Mouse (Mus musculus) forebrain, embryonic 13.5 days (tissue): ENCODE measurements at regions not wholly inside any gene's neighbourhood (a gene's known extent, or its start where the extent isn't known, plus 50 kb on each side); places are given as distances from the start of the nearest gene placed in this dataset.

Source experiments
- ATAC-seq: fragments of 200-750 bp; cut with Nextera tagmentation; 2 replicates; pipeline ENCODE4 v1.8.0; 2017
- H3K27ac ChIP-seq: fragments of 300-500 bp; sonication (generic); 2 replicates; pipeline ENCODE4 v1.5.1; 2015; ENCODE audit warnings: inconsistent platforms, mild to moderate bottlenecking, moderate library complexity
- H3K27me3 ChIP-seq: fragments of 300-500 bp; sonication (generic); 2 replicates; pipeline ENCODE4 v1.6.1; 2015; ENCODE audit warnings: mild to moderate bottlenecking, inconsistent platforms
- H3K36me3 ChIP-seq: fragments of 300-500 bp; sonication (generic); 2 replicates; pipeline ENCODE4 v1.6.1; 2015; ENCODE audit warnings: mild to moderate bottlenecking, inconsistent platforms; ENCODE audit not compliant: poor library complexity, severe bottlenecking
- H3K4me1 ChIP-seq: fragments of 300-500 bp; sonication (generic); 2 replicates; pipeline ENCODE4 v1.6.1; 2015; ENCODE audit warnings: inconsistent platforms
- H3K4me2 ChIP-seq: fragments of 300-500 bp; sonication (generic); 2 replicates; pipeline ENCODE4 v1.6.1; 2015; ENCODE audit warnings: inconsistent platforms, mild to moderate bottlenecking, moderate library complexity
- H3K4me3 ChIP-seq: fragments of 300-500 bp; sonication (generic); 2 replicates; pipeline ENCODE4 v1.5.1; 2015; ENCODE audit warnings: mild to moderate bottlenecking, inconsistent platforms
- H3K9ac ChIP-seq: fragments of 300-500 bp; sonication (generic); 2 replicates; pipeline ENCODE4 v1.6.1; 2015; ENCODE audit warnings: mild to moderate bottlenecking, inconsistent platforms
- H3K9me3 ChIP-seq: fragments of 300-500 bp; sonication (generic); replicated peaks from 2 replicates; pipeline ENCODE4 v1.6.1; 2016; ENCODE audit warnings: inconsistent platforms
- WGBS: fragments of 180-500 bp; shearing (Covaris S2); methylation state at CpG from one replicate; pipeline ENCODE4 v1.1.7; 2015; 5-methylcytosine and 5-hydroxymethylcytosine counted together

DNA sequence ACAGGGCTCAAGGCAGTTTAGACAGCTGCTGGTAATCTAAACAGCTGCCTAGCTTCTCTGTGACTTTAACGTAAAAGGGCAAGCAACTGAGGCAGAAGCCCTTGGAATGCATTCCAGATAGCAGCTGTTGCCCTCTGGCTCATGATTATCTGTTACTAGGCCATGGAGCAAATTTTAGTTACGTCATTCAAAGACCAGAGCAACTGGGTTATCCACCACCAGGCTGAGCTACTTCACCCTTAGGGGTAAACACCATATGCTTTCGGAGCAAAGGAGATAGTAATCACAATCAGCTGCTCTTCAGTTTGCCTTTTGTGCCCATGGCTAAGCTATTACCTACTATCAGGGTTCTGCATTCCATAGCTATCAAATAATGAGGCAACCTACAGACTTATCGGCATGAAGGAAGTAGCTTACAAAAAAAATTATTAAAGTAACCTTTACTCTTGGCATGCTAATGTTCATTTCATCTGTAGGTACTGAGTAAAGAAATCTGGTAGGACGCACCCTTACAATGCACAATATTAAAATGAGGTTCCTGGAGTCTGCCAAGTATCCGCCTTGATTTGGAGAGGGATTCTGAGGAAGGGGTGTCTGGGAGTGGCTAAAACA lies 212.2 kb downstream of the Car2 start:
- 84% methylated on average over 6 of the region's 6 CpGs for WGBS
- no peaks in the 10 kb centered on the region for H3K9me3 ChIP-seq
- no peaks in the 10 kb centered on the region for H3K4me1 ChIP-seq
- H3K27ac ChIP-seq: no peak overlapping the region
- H3K4me2 ChIP-seq: no peak overlapping the region
- no peaks in the 10 kb centered on the region for H3K27me3 ChIP-seq
- H3K4me3 ChIP-seq: no peak overlapping the region
- no peaks in the 10 kb centered on the region for H3K36me3 ChIP-seq
- no peak overlapping the region for H3K9ac ChIP-seq
- no peak for ATAC-seq

DNA sequence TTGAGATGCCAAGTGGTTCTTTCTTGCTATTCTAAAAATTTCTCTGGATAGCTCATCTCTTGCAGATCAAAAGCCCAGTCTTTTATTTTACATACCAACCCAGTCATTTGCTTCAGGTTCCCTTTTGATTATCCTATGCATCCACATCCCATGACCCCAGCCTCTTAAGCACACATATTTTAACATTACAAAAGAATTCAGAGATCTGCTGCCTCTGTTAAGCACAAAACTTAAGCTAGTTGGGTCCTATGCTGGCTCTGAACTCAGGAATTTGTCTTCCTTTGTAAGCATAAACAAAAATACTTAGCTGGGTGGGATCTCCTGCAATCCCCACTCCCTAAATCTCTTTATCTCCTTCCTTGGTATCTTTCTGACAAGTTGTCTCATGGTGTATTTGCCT lies 212.9 kb downstream of the Car2 start:
- Histone ChIP-seq H3K4me2 (no peak overlapping the region), H3K4me3 (no peak overlapping the region), H3K9me3 (no peaks in the 10 kb centered on the region), H3K27ac (no peak overlapping the region), H3K27me3 (no peaks in the 10 kb centered on the region), H3K36me3 (no peaks in the 10 kb centered on the region), H3K9ac (no peak overlapping the region), H3K4me1 (no peaks in the 10 kb centered on the region)
- no peak for ATAC-seq

DNA sequence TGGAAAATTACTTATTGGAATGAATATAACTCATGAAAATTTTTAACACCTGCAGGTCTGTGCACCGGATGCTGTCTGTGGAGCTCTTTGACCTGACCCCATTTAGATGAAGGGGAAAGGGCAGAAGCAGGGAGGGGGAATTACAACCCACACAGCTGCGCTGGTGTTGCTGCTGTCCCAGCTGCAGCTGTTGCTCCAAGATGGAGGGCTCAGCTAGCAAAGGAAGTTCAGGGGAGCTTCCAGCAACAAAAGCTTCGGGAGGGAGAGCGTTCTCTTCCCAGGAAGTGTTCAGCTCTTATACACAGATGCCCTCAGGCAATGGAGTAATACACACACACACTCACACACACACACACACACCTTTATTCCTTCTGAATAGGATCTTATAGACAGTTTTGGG lies 219.6 kb downstream of the Car2 start:
- Histone ChIP-seq H3K27ac (no peak overlapping the region), H3K4me1 (no peaks in the 10 kb centered on the region), H3K4me2 (no peak overlapping the region), H3K9ac (no peak overlapping the region), H3K9me3 (no peaks in the 10 kb centered on the region), H3K36me3 (no peaks in the 10 kb centered on the region), H3K27me3 (no peaks in the 10 kb centered on the region), H3K4me3 (no peak overlapping the region)
- 58% methylated on average over 4 of the region's 4 CpGs for WGBS
- no peak for ATAC-seq

DNA sequence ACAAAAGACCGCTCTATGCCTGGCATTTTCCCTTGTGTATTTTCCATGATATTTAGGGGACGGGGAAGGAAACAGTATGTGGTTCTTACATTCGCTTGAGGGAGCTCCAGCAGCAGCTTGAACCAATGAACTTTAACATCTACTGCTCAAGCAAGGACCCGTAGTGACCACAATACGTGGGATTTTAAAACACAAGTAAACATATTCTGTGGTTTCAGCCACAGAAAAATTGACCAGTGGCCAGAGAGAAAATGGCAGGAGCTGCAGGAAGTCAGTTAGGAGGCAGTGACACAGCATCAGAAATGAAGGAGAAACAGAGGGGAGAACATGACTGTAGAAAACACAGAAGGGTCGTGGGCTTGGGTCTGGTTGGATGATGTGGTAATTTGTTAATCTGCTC lies 220.2 kb downstream of the Car2 start:
- no peaks in the 10 kb centered on the region for H3K27me3 ChIP-seq
- H3K4me1 ChIP-seq: no peaks in the 10 kb centered on the region
- H3K4me2 ChIP-seq: no peak overlapping the region
- ATAC-seq: no peak
- no peak overlapping the region for H3K4me3 ChIP-seq
- H3K9me3 ChIP-seq: no peaks in the 10 kb centered on the region
- no peaks in the 10 kb centered on the region for H3K36me3 ChIP-seq
- H3K9ac ChIP-seq: no peak overlapping the region
- WGBS: 91% methylated on average over 6 of the region's 6 CpGs
- H3K27ac ChIP-seq: no peak overlapping the region

DNA sequence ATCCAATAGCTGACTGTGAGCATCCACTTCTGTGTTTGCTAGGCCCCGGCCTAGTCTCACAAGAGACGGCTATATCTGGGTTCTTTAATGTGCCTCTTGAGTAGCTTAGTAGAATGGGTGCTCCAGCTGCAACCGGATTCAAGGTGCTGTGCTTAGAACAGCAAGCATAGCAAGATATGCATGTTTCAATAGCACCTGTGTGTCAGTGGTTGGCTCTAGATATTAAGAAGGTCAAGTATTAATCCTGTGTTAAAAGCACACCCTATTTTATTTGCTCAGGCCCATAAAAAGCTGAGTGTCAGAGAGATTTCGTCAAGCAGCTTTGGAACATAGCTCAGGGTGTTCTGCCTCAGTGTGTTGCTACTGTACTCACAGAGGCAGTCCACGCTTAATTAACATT lies 221.2 kb downstream of the Car2 start:
- 90% methylated on average over 5 of the region's 5 CpGs for WGBS
- Histone ChIP-seq H3K27ac (no peak overlapping the region), H3K4me2 (no peak overlapping the region), H3K36me3 (no peaks in the 10 kb centered on the region), H3K9me3 (no peaks in the 10 kb centered on the region), H3K4me1 (no peaks in the 10 kb centered on the region), H3K4me3 (no peak overlapping the region), H3K27me3 (no peaks in the 10 kb centered on the region), H3K9ac (no peak overlapping the region)
- no peak for ATAC-seq

DNA sequence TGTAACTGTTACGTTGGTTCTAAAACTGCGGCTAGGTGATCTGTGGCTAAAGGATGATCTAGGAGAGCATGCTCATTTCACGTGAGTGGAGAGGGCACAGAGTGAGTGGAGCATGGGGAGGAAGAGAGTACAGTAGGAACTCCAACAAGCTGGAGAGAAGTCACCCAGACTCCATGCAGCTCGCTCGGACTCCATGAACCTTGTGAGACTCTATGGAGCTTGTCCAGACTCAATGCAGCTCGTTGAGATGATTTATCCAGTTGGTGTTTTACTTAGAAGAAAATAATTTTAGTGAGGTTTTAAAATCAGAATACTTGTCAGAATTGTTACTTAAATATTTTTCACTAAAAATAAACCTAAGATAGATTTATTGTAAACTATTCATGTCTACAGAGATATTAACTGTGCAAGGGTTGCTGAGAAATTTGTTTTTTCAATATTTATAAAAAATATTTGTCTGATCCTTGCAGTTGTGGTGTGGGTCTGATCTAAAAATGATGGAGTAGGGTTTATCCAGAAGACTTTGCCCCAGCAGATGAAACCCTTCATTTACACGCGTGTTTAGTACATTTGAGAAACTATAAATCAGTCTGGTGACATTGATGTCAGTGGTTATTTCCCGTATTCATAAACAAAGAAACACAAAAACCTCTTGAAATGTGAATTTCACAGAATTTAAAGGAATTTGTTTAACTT lies 222.3 kb downstream of the Car2 start:
- ATAC-seq: no peak
- no peak overlapping the region for H3K4me3 ChIP-seq
- H3K4me1 ChIP-seq: no peaks in the 10 kb centered on the region; the same call in 1 of the 2 replicates
- H3K36me3 ChIP-seq: no peaks in the 10 kb centered on the region
- no peaks in the 10 kb centered on the region for H3K27me3 ChIP-seq
- 90% methylated on average over 9 of the region's 9 CpGs for WGBS
- no peaks in the 10 kb centered on the region for H3K9me3 ChIP-seq
- H3K27ac ChIP-seq: no peak overlapping the region
- H3K9ac ChIP-seq: no peak overlapping the region
- no peak overlapping the region for H3K4me2 ChIP-seq

DNA sequence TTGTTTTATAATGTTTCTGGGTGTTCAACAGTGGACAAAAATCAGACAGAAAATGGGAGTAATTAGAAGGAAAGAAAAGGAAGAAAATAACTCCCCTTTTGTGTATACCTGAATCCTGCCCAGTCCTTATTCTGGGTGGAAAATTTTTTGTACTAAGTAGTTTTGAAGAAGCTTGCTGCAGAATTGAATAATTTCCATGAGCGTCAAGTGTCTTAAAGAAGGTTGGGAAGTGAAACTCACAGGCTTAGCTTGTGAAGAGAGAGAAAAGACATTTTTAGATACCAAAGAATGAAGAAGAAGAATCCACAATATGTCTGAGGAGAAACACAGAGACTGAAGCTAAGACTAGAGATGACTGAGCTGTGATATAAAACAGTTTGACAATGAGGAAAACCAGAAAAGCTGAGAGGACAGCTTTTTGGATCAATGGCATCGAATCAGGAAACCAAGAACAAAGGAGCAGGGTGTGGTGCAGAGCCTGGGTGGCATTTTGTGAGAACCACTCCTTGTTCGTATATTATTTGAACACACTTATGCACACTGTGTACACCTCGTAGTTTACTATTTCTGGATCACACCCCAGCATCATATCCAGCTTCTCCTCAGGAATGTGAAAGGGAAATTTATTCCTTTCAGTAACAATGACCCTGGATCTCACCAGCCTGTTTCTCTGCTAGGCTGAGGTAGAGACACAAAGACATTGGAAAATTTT lies 221.9 kb downstream of the Gm9733 start:
- Histone ChIP-seq H3K9ac (no peak overlapping the region), H3K36me3 (no peaks in the 10 kb centered on the region), H3K4me1 (no peaks in the 10 kb centered on the region; the same call in 1 of the 2 replicates), H3K4me2 (no peak overlapping the region), H3K4me3 (no peak overlapping the region), H3K9me3 (no peaks in the 10 kb centered on the region), H3K27ac (no peak overlapping the region), H3K27me3 (no peaks in the 10 kb centered on the region)
- 69% methylated on average over 4 of the region's 4 CpGs for WGBS
- ATAC-seq: no peak

DNA sequence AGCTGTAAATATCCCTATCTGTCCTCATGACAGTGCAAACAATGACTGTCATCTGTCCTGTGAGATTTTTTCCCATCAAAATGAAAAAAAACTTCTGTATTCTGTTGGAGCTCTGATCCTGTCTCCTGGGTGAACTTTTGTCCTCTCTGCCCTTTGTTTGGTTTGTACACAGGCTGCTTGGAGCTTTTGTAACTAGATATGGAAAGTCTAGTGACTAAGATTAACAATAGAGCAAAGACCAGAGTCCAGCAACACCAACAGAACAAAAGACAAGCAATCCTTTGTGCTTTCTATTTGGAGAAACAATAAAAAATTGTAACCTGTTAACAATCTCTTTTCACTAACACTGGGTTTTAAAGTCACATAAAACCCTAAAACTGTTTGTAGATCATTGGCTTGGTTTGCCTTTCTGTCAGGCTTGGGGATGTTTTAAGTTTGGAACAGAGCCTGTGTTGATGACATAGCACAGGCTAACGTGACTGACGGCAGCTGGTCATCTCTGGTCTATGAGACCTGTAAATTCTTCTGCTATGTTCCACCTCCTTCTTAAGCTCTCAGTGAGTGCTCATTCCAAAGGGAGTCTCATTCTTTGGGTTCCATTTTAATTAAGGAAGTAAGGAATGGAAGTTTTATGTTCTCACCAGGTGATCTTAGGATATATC lies 219.8 kb downstream of the Gm9733 start:
- no peak for ATAC-seq
- H3K27ac ChIP-seq: no peak overlapping the region

DNA sequence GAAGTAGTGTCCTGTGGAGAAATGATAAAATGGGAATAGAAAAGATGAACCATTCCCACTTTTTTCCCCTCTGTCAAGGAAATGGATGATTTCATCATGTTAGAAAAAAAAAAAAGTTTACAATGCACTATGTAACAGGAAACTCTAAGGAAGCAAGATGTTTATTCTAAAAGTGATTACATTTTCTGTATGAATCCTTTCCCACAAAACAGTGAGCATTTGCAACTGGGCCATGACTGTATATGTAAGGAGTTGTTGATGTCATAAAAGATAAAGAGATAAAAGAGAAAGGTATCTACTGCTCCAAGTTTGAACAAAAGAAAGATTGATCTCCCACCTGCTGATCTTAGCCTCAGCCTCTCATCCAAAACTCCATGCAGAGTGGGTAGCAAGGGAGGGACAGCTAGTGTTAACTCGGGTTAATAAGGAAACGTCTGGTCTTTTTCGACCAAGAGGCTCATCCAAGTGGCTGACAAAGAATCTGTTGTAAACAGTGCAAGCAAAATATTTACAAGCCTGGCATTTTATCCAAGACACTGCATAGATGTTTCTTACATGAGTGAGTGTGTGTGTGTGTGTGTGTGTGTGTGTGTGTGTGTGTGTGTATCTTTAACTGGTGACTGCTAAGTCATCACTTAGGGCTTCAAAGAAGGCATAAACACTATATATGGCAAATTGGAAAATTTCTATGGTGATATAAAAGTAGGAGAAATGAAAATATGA lies 213.3 kb downstream of the Gm9733 start:
- WGBS: 43% methylated on average over 3 of the region's 3 CpGs
- no peak overlapping the region for H3K4me3 ChIP-seq
- H3K4me1 ChIP-seq: no peaks in the 10 kb centered on the region
- H3K27me3 ChIP-seq: no peaks in the 10 kb centered on the region
- H3K4me2 ChIP-seq: no peak overlapping the region
- H3K9me3 ChIP-seq: no peaks in the 10 kb centered on the region
- no peak overlapping the region for H3K9ac ChIP-seq
- no peaks in the 10 kb centered on the region for H3K36me3 ChIP-seq
- ATAC-seq: no peak
- no peak overlapping the region for H3K27ac ChIP-seq

More for the DNA sequence above, 219.8 kb downstream of the Gm9733 start:
- Histone ChIP-seq H3K4me1 (no peaks in the 10 kb centered on the region; the same call in 1 of the 2 replicates), H3K4me3 (no peak overlapping the region), H3K36me3 (no peaks in the 10 kb centered on the region), H3K4me2 (no peak overlapping the region), H3K9ac (no peak overlapping the region), H3K9me3 (no peaks in the 10 kb centered on the region), H3K27me3 (no peaks in the 10 kb centered on the region)
- 36% methylated on average over 2 of the region's 2 CpGs for whole genome bisulfite sequencing

DNA sequence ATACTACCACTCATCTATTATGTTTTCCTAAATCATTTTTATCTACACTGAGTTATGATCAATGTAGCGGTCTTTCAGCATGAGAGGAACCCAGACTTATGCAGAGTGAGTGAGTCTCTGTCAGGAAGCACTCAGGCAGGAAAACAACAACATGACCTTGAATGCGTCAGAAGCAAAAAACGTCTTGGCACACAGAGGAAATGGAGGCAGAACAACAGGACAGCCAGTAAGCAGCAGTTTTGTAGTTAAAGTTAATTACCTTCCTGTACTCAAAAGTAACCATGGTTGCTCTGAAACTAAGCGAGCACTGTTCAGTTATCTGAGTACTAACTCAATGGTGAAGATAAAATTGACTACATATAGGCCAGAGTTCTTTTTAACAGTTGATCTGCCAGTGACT lies 205.4 kb downstream of the Gm9733 start:
- Histone ChIP-seq H3K27ac (no peak overlapping the region), H3K4me3 (no peak overlapping the region), H3K9ac (no peak overlapping the region), H3K4me1 (no peaks in the 10 kb centered on the region), H3K9me3 (no peaks in the 10 kb centered on the region), H3K4me2 (no peak overlapping the region), H3K27me3 (no peaks in the 10 kb centered on the region), H3K36me3 (no peaks in the 10 kb centered on the region)
- no peak for ATAC-seq
- WGBS: 81% methylated on average over 4 of the region's 4 CpGs

DNA sequence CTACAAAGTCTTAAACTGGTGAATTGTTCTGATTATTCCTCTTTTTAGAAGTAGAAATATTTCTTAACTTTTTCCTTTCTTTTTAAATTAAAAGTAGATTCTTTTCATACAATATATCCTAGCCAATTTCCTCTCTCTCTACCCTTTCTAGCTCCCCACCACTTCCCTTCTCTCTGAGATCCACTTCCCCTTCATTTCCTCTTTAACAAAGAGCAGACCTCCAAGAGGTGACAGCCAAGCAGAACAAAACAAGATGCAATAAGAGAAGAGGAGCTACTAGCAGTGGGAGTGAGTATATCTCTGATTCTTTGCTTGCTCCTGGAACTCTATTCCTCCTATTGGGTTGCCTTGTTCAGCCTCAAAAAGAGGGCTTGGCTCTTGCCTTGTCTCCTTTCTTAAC lies 203.7 kb downstream of the Gm9733 start:
- Histone ChIP-seq H3K9me3 (no peaks in the 10 kb centered on the region), H3K36me3 (no peaks in the 10 kb centered on the region), H3K4me3 (no peak overlapping the region), H3K27ac (no peak overlapping the region), H3K4me1 (no peaks in the 10 kb centered on the region), H3K27me3 (no peaks in the 10 kb centered on the region), H3K9ac (no peak overlapping the region), H3K4me2 (no peak overlapping the region)
- no peak for ATAC-seq

DNA sequence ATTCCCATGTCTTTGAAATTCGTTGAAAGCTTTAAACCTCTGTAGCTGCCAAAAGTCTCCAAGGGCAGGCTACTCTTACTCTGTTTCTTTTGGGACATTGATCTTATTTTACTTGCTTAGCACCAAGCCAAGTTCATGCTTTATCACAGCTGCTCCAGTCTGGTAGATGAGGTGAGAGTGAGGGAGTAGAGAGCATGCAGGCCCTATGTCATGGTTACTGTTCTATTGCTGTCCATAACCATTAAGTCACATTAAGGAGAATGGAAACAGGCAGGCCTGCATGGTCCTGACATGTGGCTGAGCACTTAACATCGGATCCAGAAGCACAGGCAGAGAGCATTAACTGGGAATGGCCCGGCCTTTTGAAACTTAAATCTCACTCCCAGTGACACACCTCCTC lies 203.1 kb downstream of the Gm9733 start:
- Histone ChIP-seq H3K4me1 (no peaks in the 10 kb centered on the region), H3K36me3 (no peaks in the 10 kb centered on the region), H3K27me3 (no peaks in the 10 kb centered on the region), H3K9me3 (no peaks in the 10 kb centered on the region), H3K9ac (no peak overlapping the region), H3K4me2 (no peak overlapping the region), H3K27ac (no peak overlapping the region), H3K4me3 (no peak overlapping the region)
- ATAC-seq: no peak
- 89% methylated on average over 3 of the region's 3 CpGs for WGBS
